Mouse (Mus musculus) induced T-regulatory cell, adult 2 months (primary cell): Measurements from ENCODE around the gene Adra2a.

Experiments used
- DNase-seq: peaks from one replicate; pipeline ENCODE4 v3.0.0-alpha.2; 2012; ENCODE audit warnings: low read depth

Gene Adra2a

GRCm38 (mm10) chr19:54076362-54077349 lies 32.7 kb downstream of the Adra2a start:
- DNase-seq, result no peak

GRCm38 (mm10) chr19:54081303-54081702 lies 37.4 kb downstream of the Adra2a start:
- DNase-seq, result no peak

GRCm38 (mm10) chr19:54081716-54082165 lies 37.8 kb downstream of the Adra2a start:
- no peak for DNase-seq

- DNase-seq, result no peak
These were observed 43.4 kb downstream of the Adra2a start for GRCm38 (mm10) chr19:54087319-54087718.

GRCm38 (mm10) chr19:54093599-54093998 lies 49.6 kb downstream of the Adra2a start:
- no peak for DNase-seq

GRCm38 (mm10) chr19:54095716-54096115 lies 51.8 kb downstream of the Adra2a start:
- DNase-seq, result no peak

GRCm38 (mm10) chr19:54098367-54098766 lies 54.4 kb downstream of the Adra2a start:
- DNase-seq, result no peak
